In the genomic region with DNA sequence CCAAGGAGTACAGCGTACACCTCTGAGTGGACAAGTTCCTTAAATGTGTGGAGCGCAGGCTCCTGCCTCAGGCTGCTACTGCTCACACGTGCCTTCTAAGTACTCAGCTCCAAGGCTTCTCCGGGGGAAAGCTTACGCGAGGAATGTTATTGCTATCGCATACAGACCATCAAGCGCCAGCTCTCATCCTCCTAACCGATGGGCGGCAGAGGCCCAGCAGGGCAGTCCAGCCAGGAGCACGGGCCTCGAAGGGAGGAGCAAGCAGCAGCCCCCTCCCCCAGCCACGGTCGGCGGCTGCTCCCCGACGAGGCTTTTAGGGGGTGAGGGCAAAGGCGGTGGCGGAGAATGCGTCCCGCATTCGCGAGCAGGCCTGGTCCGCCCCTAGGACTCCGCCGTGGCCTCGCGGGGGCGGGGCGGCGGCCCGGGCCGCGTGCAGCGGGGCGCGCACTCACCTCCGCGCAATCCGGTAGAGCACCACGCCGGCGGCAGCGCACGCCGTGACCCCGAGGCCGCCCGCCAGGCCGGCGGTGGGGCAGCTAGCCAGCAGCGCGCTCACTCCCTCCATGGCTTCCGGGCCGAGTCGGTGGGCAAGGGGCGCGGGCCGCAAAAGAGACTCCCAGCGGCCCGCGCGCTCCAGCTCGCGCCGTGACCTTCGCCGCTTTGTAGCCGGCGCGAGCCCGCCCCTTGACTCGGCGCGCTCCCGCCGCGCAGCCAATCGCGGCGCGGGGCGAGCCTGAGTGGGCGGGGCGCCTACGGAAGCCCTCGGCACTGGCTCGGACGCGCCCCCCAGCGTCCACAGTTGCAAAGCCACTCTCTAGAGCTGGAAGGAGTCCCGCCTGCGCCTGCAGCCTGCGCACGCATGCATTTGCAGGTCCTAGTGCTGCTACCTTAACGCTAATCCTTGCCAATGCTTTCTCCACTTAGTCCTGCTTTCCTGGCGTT, we compare ENCODE assay signal across 8 mouse cellular contexts. TPM values are rescaled to one million over a fixed set of nuclear protein-coding genes. Genes with fewer than 3 reads are reported as not detected.
DNase-seq lines count a peak whose midpoint lies in the region; ATAC-seq and TF ChIP-seq lines count a peak whose summit lies in the region.

Gene Tmem201 (minus strand): TSS at position 662 of the 942 bp plus-strand sequence.

- intact Hi-C loops in heart, adult 2 months (cut with DNase I), result loop anchor here (1.0 kb wide), 1 partner anchor 13 kb away; no protein-coding TSS in a partner anchor

- peak; percentile 99 for TF ChIP-seq CTCF in heart, adult 2 months (IDR thresholded peaks at IDR 0.05)

- H3K4me1 ChIP-seq in embryonic facial prominence, embryonic 13.5 days, result peaks cover 52% of the 10 kb centered on the region
- peaks cover 35% of the 10 kb centered on the region for H3K4me1 ChIP-seq in heart, adult 2 months (ENCODE audit: control insufficient read depth, insufficient read depth, low read length)
- peaks cover 45% of the 10 kb centered on the region for H3K4me1 ChIP-seq in limb, embryonic 13.5 days
- peaks cover 45% of the 10 kb centered on the region for H3K4me1 ChIP-seq in midbrain, embryonic 16.5 days (ENCODE audit: control insufficient read depth, insufficient read depth, low read length)

- peak within 1 kb of the TSS; percentile 93 for H3K9ac ChIP-seq in embryonic facial prominence, embryonic 13.5 days
- H3K9ac ChIP-seq in heart, adult 2 months (ENCODE audit: low read depth, low read length), result peak within 1 kb of the TSS; percentile 82
- peak within 1 kb of the TSS; percentile 85 for H3K9ac ChIP-seq in limb, embryonic 13.5 days
- H3K9ac ChIP-seq in midbrain, embryonic 16.5 days (ENCODE audit: low read depth, low read length), result peak within 1 kb of the TSS; percentile 90

- peak within 1 kb of the TSS; percentile 93 for H3K4me3 ChIP-seq in embryonic facial prominence, embryonic 13.5 days
- H3K4me3 ChIP-seq in heart, adult 2 months, result peak within 1 kb of the TSS; percentile 83
- H3K4me3 ChIP-seq in limb, embryonic 13.5 days, result peak within 1 kb of the TSS; percentile 73
- H3K4me3 ChIP-seq in midbrain, embryonic 16.5 days (ENCODE audit: low read depth, low read length), result peak within 1 kb of the TSS; percentile 75

- WGBS in embryonic facial prominence, embryonic 13.5 days, result under 1% methylated on average over 96 of the region's 97 CpGs
- WGBS in heart, adult 2 months, result under 1% methylated on average over 97 of the region's 97 CpGs
- WGBS in limb, embryonic 13.5 days, result under 1% methylated on average over 91 of the region's 97 CpGs
- under 1% methylated on average over 83 of the region's 97 CpGs for WGBS in midbrain, embryonic 16.5 days

- H3K79me2 ChIP-seq in heart, adult 2 months (replicated peaks; ENCODE audit: control insufficient read depth, insufficient read depth, low read length), result no peaks in the 10 kb centered on the region

- peak; percentile 87 for DNase-seq in 3134 (ENCODE audit: extremely low read depth, insufficient read length, low spot score)
- DNase-seq in adrenal gland, postnatal 36 days, result peak; percentile 94 to 97
- peak; percentile 95 to 97 for DNase-seq in heart, adult 2 months
- DNase-seq in kidney, adult 8-10 months, result peak; percentile 93 to 95
- DNase-seq in spleen, postnatal 10 days (ENCODE audit: low spot score in 2 of 2), result peak; percentile 90 to 97

- ATAC-seq in embryonic facial prominence, embryonic 13.5 days (ENCODE audit: insufficient number of reproducible peaks, insufficient read depth, low FRiP score, low TSS enrichment, low read depth), result peak; percentile 88
- peak; percentile 85 for ATAC-seq in limb, embryonic 13.5 days (ENCODE audit: low FRiP score, low read depth)
- peak; percentile 92 for ATAC-seq in midbrain, embryonic 16.5 days

- peaks cover 6% of the 10 kb centered on the region; the same call in 1 of the 2 replicates for H3K36me3 ChIP-seq in embryonic facial prominence, embryonic 13.5 days
- H3K36me3 ChIP-seq in heart, adult 2 months (ENCODE audit: control insufficient read depth, insufficient read depth, low read length), result no peaks in the 10 kb centered on the region
- peaks cover 17% of the 10 kb centered on the region for H3K36me3 ChIP-seq in limb, embryonic 13.5 days
- 0 out of 2 replicates have a peak, but pooled peaks cover 2% of the 10 kb centered on the region for H3K36me3 ChIP-seq in midbrain, embryonic 16.5 days (ENCODE audit: control insufficient read depth, insufficient read depth, low read length)

- H3K27ac ChIP-seq in embryonic facial prominence, embryonic 13.5 days, result peak within 1 kb of the TSS; percentile 71
- peak within 1 kb of the TSS; percentile 91 for H3K27ac ChIP-seq in heart, adult 2 months
- peak within 1 kb of the TSS; percentile 79 for H3K27ac ChIP-seq in limb, embryonic 13.5 days
- peak within 1 kb of the TSS; percentile 73 for H3K27ac ChIP-seq in midbrain, embryonic 16.5 days (ENCODE audit: low read length)

- TF ChIP-seq EP300 in heart, adult 2 months (IDR thresholded peaks at IDR 0.05; ENCODE audit: insufficient read depth, low read depth, low read length), result 0 out of 2 replicates have a peak, but pooled peaks have one; percentile 63

- H3K27me3 ChIP-seq in embryonic facial prominence, embryonic 13.5 days, result no peaks in the 10 kb centered on the region
- H3K27me3 ChIP-seq in heart, adult 2 months (ENCODE audit: control insufficient read depth, insufficient read depth, low read length), result no peaks in the 10 kb centered on the region
- H3K27me3 ChIP-seq in limb, embryonic 13.5 days, result no peaks in the 10 kb centered on the region
- no peaks in the 10 kb centered on the region for H3K27me3 ChIP-seq in midbrain, embryonic 16.5 days (ENCODE audit: control insufficient read depth, insufficient read depth, low read depth, low read length)

- peak within 1 kb of the TSS; percentile 97 for H3K4me2 ChIP-seq in embryonic facial prominence, embryonic 13.5 days
- peak within 1 kb of the TSS; percentile 97 for H3K4me2 ChIP-seq in limb, embryonic 13.5 days (replicated peaks)
- H3K4me2 ChIP-seq in midbrain, embryonic 16.5 days (ENCODE audit: low read length), result peak within 1 kb of the TSS; percentile 95

- no peaks in the 10 kb centered on the region for H3K9me3 ChIP-seq in embryonic facial prominence, embryonic 13.5 days
- H3K9me3 ChIP-seq in limb, embryonic 13.5 days, result no peaks in the 10 kb centered on the region
- no peaks in the 10 kb centered on the region for H3K9me3 ChIP-seq in midbrain, embryonic 16.5 days (replicated peaks; ENCODE audit: control insufficient read depth, low read length, poor library complexity, severe bottlenecking)

- TF ChIP-seq POLR2A in heart, adult 2 months (IDR thresholded peaks at IDR 0.05; ENCODE audit: insufficient read depth, low read depth, low read length), result peak; percentile 32

RNA-seq across cellular contexts. Expression of gene Tmem201, which starts in this region (rescaled TPM):
- 10 to 100 TPM; 29.7 to 31.6 TPM for total RNA-seq in adrenal gland, postnatal 36 days (2021)
- polyA plus RNA-seq in embryonic facial prominence, embryonic 13.5 days (2015; fragmentation: Nextera tagmentation; extraction: Ambion mirVana), result 31.8 and 33.7 TPM in 2 replicates
- total RNA-seq in heart, adult 2 months (2021), result 10 to 100 TPM; 85.9 to 93.3 TPM
- 106 and 107 TPM in 2 replicates for polyA plus RNA-seq in heart, adult 2 months (2012; rRNA removed)
- polyA plus RNA-seq in limb, embryonic 13.5 days (2015; fragmentation: Nextera tagmentation; extraction: Ambion mirVana), result 34.7 and 36.2 TPM in 2 replicates
- polyA plus RNA-seq in midbrain, embryonic 16.5 days (2015; fragmentation: Nextera tagmentation; extraction: Ambion mirVana), result 46.3 and 47.8 TPM in 2 replicates

Comparison
In these comparisons a context has a peak if more than half of its experiments do, and no peak if none do; other contexts are left out.
1. Peak in every context shown above with its lines: DNase-seq, ATAC-seq, H3K4me3 ChIP-seq and H3K27ac ChIP-seq.